Mouse (Mus musculus) lung, embryonic 14.5 days (tissue): ENCODE measurements around the gene Myo18a. TPM values are rescaled to one million over a fixed set of nuclear protein-coding genes. Genes with fewer than 3 reads are reported as not detected.

ENCODE experiments used
- ATAC-seq: fragments of 200-750 bp; cut with Nextera tagmentation; 2 replicates; pipeline ENCODE4 v1.8.0; 2017; ENCODE audit warnings: mild to moderate bottlenecking, moderate TSS enrichment, moderate library complexity; ENCODE audit not compliant: insufficient read depth
- DNase-seq: peaks from one replicate; pipeline ENCODE4 v3.0.0-alpha.2; 2015
- H3K27ac ChIP-seq: fragments of 300-500 bp; sonication (generic); 2 replicates; pipeline ENCODE4 v1.5.1; 2014; ENCODE audit warnings: low read depth, mild to moderate bottlenecking, moderate library complexity
- H3K27me3 ChIP-seq: fragments of 300-500 bp; sonication (generic); 2 replicates; pipeline ENCODE4 v1.6.1; 2014; ENCODE audit warnings: low read length, control low read depth; ENCODE audit not compliant: insufficient read depth
- H3K36me3 ChIP-seq: fragments of 300-500 bp; sonication (generic); 2 replicates; pipeline ENCODE4 v1.6.1; 2014; ENCODE audit warnings: control low read depth; ENCODE audit not compliant: insufficient read depth
- H3K4me1 ChIP-seq: fragments of 300-500 bp; sonication (generic); 2 replicates; pipeline ENCODE4 v1.6.1; 2014; ENCODE audit warnings: antibody characterized with exemption, control low read depth; ENCODE audit not compliant: insufficient read depth
- H3K4me2 ChIP-seq: fragments of 300-500 bp; sonication (generic); 2 replicates; pipeline ENCODE4 v1.6.1; 2014; ENCODE audit warnings: mild to moderate bottlenecking
- H3K4me3 ChIP-seq: fragments of 300-500 bp; sonication (generic); 2 replicates; pipeline ENCODE4 v1.5.1; 2014; ENCODE audit warnings: low read depth, low read length
- H3K9ac ChIP-seq: fragments of 300-500 bp; sonication (generic); 2 replicates; pipeline ENCODE4 v1.6.1; 2014
- H3K9me3 ChIP-seq: fragments of 300-500 bp; sonication (generic); 2 replicates; pipeline ENCODE4 v1.6.1; 2016; ENCODE audit warnings: low read depth, low read length, control low read depth
- CTCF ChIP-seq: IDR thresholded peaks from 2 replicates; pipeline ENCODE4 v1.5.1; 2016; ENCODE audit warnings: antibody characterized with exemption, low read depth
- WGBS: fragments of 180-500 bp; shearing (Covaris S2); extraction: QIAGEN DNeasy Blood & Tissue Kit; methylation state at CpG from one replicate; pipeline ENCODE4 v1.1.7; 2014; 5-methylcytosine and 5-hydroxymethylcytosine counted together
- polyA plus RNA-seq: library from polyadenylated mRNA; unstranded; fragments of >200 nt; fragmentation: Nextera tagmentation; extraction: Ambion mirVana; gene quantifications from 2 replicates; pipeline ENCODE4 v1.2.1, GENCODE M21; 2014

Myo18a gene
- polyA plus RNA-seq, 1 experiment from 2014 or later: 35.0 TPM

- no peaks in the 10 kb centered on the region for H3K9me3 ChIP-seq
- H3K27me3 ChIP-seq: 0 out of 2 replicates have a peak, but pooled peaks cover 3% of the 10 kb centered on the region
- TF ChIP-seq CTCF: no peak
- no peak overlapping the region for H3K9ac ChIP-seq
- ATAC-seq (no peak), DNase-seq (no peak)
- no peak overlapping the region for H3K27ac ChIP-seq
- no peaks in the 10 kb centered on the region for H3K36me3 ChIP-seq
- H3K4me1 ChIP-seq: peaks cover 5% of the 10 kb centered on the region
- no peak overlapping the region for H3K4me3 ChIP-seq
- H3K4me2 ChIP-seq: no peak overlapping the region
- 35% methylated on average over 4 of the region's 4 CpGs for WGBS
These were observed 108.4 kb downstream of the Myo18a start for GRCm38 (mm10) chr11:77871436-77871835.

DNA sequence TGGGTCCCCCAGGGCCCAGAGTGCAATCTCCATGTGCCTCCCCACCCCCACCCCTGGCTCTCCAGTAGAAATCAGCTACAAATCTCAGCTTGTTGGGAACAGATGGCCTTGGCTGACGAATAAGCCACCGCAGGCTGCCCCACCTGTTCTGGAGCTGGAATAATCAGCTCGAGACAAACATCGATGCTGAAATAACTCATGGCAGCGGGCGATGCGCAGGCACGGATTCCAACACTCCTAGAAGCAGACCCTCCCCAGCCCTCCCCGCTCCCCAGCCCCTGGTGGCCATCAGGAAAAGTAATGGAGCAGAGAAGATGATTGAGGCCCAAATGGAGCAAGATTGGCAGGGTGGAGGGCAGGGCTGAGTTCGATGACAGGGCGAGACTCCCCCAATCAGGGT lies 109.2 kb downstream of the Myo18a start:
- H3K4me1 ChIP-seq: peaks cover 13% of the 10 kb centered on the region
- no peaks in the 10 kb centered on the region for H3K36me3 ChIP-seq
- TF ChIP-seq CTCF: peak; percentile 27
- ATAC-seq (no peak), DNase-seq (no peak)
- 7% methylated on average over 11 of the region's 11 CpGs for WGBS
- H3K27me3 ChIP-seq: 0 out of 2 replicates have a peak, but pooled peaks cover 3% of the 10 kb centered on the region
- H3K4me3 ChIP-seq: no peak overlapping the region
- H3K9ac ChIP-seq: no peak overlapping the region
- H3K27ac ChIP-seq: no peak overlapping the region
- no peaks in the 10 kb centered on the region for H3K9me3 ChIP-seq
- H3K4me2 ChIP-seq: peak overlapping the region; percentile 35; the same call in 1 of the 2 replicates

DNA sequence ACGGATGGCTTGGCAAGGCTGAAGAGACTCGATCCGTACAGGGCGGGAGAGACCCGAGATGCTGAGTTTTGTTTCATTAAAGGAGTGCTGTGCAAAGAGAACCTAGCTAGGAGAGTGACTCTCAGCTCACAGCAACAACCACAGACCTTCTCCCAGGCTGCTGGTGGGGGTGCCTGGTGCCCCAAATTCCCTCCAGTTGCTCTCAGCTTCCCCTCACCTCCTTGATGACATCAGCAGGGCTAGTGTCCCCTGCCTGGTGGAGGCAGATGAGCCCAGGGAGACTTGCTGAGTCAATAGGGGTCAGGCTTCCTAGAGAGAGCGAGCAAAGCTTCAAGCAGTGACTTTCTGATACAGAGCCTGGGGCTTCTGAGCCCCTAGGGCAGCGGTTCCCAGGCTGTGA lies 109.6 kb downstream of the Myo18a start:
- TF ChIP-seq CTCF: no peak
- Histone ChIP-seq H3K4me1 (peaks cover 14% of the 10 kb centered on the region), H3K27me3 (0 out of 2 replicates have a peak, but pooled peaks cover 3% of the 10 kb centered on the region), H3K4me3 (no peak overlapping the region), H3K27ac (no peak overlapping the region), H3K36me3 (no peaks in the 10 kb centered on the region), H3K9ac (no peak overlapping the region), H3K4me2 (peak overlapping the region; percentile 35; the same call in 1 of the 2 replicates), H3K9me3 (no peaks in the 10 kb centered on the region)
- WGBS: 9% methylated on average over 7 of the region's 7 CpGs
- no peak for ATAC-seq
- DNase-seq: no peak

- Histone ChIP-seq H3K9ac (no peak overlapping the region), H3K4me1 (peaks cover 12% of the 10 kb centered on the region)
These were observed 110.1 kb downstream of the Myo18a start for GRCm38 (mm10) chr11:77873116-77873515.

GRCm38 (mm10) chr11:77874685-77875231 lies 111.7 kb downstream of the Myo18a start:
- no peak for TF ChIP-seq CTCF
- H3K4me1 ChIP-seq: peaks cover 12% of the 10 kb centered on the region
- no peak for DNase-seq
- H3K9ac ChIP-seq: no peak overlapping the region
- H3K9me3 ChIP-seq: no peaks in the 10 kb centered on the region
- no peaks in the 10 kb centered on the region for H3K36me3 ChIP-seq
- H3K4me3 ChIP-seq: no peak overlapping the region
- H3K27me3 ChIP-seq: no peaks in the 10 kb centered on the region
- 48% methylated on average over 6 of the region's 6 CpGs for WGBS
- H3K27ac ChIP-seq: no peak overlapping the region
- H3K4me2 ChIP-seq: no peak overlapping the region
- ATAC-seq: 0 out of 2 replicates have a peak, but pooled peaks have one; percentile 44

More at GRCm38 (mm10) chr11:77873116-77873515, 110.1 kb downstream of the Myo18a start:
- no peak overlapping the region for H3K4me3 ChIP-seq
- H3K27me3 ChIP-seq: 0 out of 2 replicates have a peak, but pooled peaks cover 3% of the 10 kb centered on the region
- no peak overlapping the region for H3K4me2 ChIP-seq
- H3K27ac ChIP-seq: no peak overlapping the region
- ATAC-seq (no peak), DNase-seq (no peak)
- WGBS: 52% methylated on average over 3 of the region's 3 CpGs
- no peak for TF ChIP-seq CTCF
- no peaks in the 10 kb centered on the region for H3K36me3 ChIP-seq
- no peaks in the 10 kb centered on the region for H3K9me3 ChIP-seq

DNA sequence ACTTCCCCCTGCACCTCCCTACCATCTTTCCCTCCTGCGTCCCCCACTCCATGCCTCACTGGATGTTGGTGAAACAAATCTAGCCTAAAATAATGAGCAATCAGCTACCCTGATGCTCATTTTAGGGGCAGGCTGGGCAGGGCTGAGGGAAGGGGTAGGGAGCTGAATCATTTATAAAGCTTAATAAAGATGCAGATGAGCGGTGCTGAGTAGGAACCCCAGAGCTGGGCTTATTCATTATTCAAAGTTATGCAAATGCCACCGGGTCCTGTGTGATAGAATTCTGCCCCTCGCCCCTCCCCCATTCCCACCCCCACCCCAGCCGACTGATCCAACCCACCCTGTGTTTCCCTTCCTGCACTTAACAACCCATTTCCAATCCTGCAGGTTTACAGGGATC lies 112.2 kb downstream of the Myo18a start:
- Histone ChIP-seq H3K9ac (no peak overlapping the region), H3K27me3 (no peaks in the 10 kb centered on the region), H3K4me2 (no peak overlapping the region), H3K4me3 (no peak overlapping the region), H3K9me3 (no peaks in the 10 kb centered on the region), H3K27ac (no peak overlapping the region), H3K36me3 (no peaks in the 10 kb centered on the region), H3K4me1 (peaks cover 12% of the 10 kb centered on the region)
- DNase-seq (no peak), ATAC-seq (no peak)
- TF ChIP-seq CTCF: no peak
- WGBS: 66% methylated on average over 5 of the region's 5 CpGs

GRCm38 (mm10) chr11:77875847-77876759 lies 113.1 kb downstream of the Myo18a start:
- WGBS: 48% methylated on average over 26 of the region's 26 CpGs
- Histone ChIP-seq H3K27ac (0 out of 2 replicates have a peak overlapping the region, but pooled peaks have one; percentile 22), H3K4me3 (no peak overlapping the region), H3K9ac (no peak overlapping the region), H3K4me2 (no peak overlapping the region), H3K36me3 (no peaks in the 10 kb centered on the region), H3K4me1 (peaks cover 12% of the 10 kb centered on the region), H3K27me3 (no peaks in the 10 kb centered on the region), H3K9me3 (no peaks in the 10 kb centered on the region)
- ATAC-seq (no peak; the same call in 1 of the 2 replicates), DNase-seq (no peak)
- no peak for TF ChIP-seq CTCF
